In genomic region chr10:123605671-123606070, GRCm38 (mm10) we compare ENCODE assay signal across 24 mouse cellular contexts.
A peak's percentile ranks its signal among the peaks of the same experiment; 100 is the strongest.
DNase-seq lines count a peak whose midpoint lies in the region; ATAC-seq and TF ChIP-seq lines count a peak whose summit lies in the region.
"Had no signal": no experiment of that assay in that cellular context is flagged by ENCODE, and none has a peak within 500 bp of the region (broad histone marks: within the 10 kb centered on the region; RNA-seq: fewer than 3 reads in every experiment).

No protein-coding gene starts in this region.

- no peak for ATAC-seq in midbrain, embryonic 11.5 days (ENCODE audit: low FRiP score)
- ATAC-seq: CD4-positive, CD25-positive, alpha-beta regulatory T cell, adult 4 months; forebrain, embryonic 13.5 days; forebrain, postnatal 0 days; hindbrain, embryonic 16.5 days; inflammation-experienced regulatory T-cells, adult 6 months had no signal

- H3K9me3 ChIP-seq in midbrain, embryonic 11.5 days (ENCODE audit: control insufficient read depth, low read length): no peaks in the 10 kb centered on the region
- H3K9me3 ChIP-seq: embryonic facial prominence, embryonic 10.5 days; forebrain, embryonic 13.5 days; G1E; heart, embryonic 10.5 days; hindbrain, embryonic 12.5 days had no signal

- H3K4me3 ChIP-seq in layer of hippocampus, adult 2 months: no peak overlapping the region
- no peak overlapping the region for H3K4me3 ChIP-seq in midbrain, embryonic 11.5 days (ENCODE audit: low read depth, low read length)
- H3K4me3 ChIP-seq: embryonic facial prominence, embryonic 10.5 days; forebrain, embryonic 13.5 days; heart, embryonic 10.5 days; hindbrain, embryonic 12.5 days had no signal

- H3K27me3 ChIP-seq in midbrain, embryonic 11.5 days (ENCODE audit: control insufficient read depth, insufficient read depth, low read length): no peaks in the 10 kb centered on the region
- H3K27me3 ChIP-seq: forebrain, embryonic 13.5 days; hindbrain, embryonic 12.5 days had no signal

- peak; percentile 9 to 44 for DNase-seq in cerebellum, postnatal 10 days
- no peak for DNase-seq in cerebellum, adult 9-10 months
- peak; percentile 8 for DNase-seq in layer of hippocampus, adult 9-11 months
- DNase-seq in layer of hippocampus, adult 2 months (ENCODE audit: low spot score in 2 of 2): no peak
- peak; percentile 19 for DNase-seq in lung, postnatal 14 days
- no peak for DNase-seq in lung, adult 18-20 months
- DNase-seq in midbrain, embryonic 11.5 days (ENCODE audit: low spot score, missing footprints): no peak
- DNase-seq: adrenal gland, postnatal 10 days; B cell, adult 2 months; cerebellum, adult 11-12 months; cerebellum, postnatal 36 days; forebrain, postnatal 0 days; gastrocnemius, postnatal 36 days; heart, adult 11 months; heart, postnatal 10 days; heart, postnatal 4 days had no signal

- no peak for TF ChIP-seq CTCF in layer of hippocampus, adult 2 months (conservative IDR thresholded peaks at IDR 0.05)

- no peak overlapping the region for H3K9ac ChIP-seq in midbrain, embryonic 11.5 days (ENCODE audit: low read length)
- H3K9ac ChIP-seq: forebrain, embryonic 13.5 days; forebrain, postnatal 0 days; hindbrain, embryonic 12.5 days had no signal

- H3K4me1 ChIP-seq in midbrain, embryonic 11.5 days (ENCODE audit: control insufficient read depth, insufficient read depth, low read length): no peaks in the 10 kb centered on the region
- H3K4me1 ChIP-seq: embryonic facial prominence, embryonic 10.5 days; forebrain, embryonic 13.5 days; heart, embryonic 10.5 days; hindbrain, embryonic 12.5 days had no signal

- H3K4me2 ChIP-seq in midbrain, embryonic 11.5 days: no peak overlapping the region
- H3K4me2 ChIP-seq: forebrain, embryonic 13.5 days; hindbrain, embryonic 12.5 days had no signal

- no peaks in the 10 kb centered on the region for H3K36me3 ChIP-seq in midbrain, embryonic 11.5 days (ENCODE audit: control insufficient read depth, insufficient read depth, low read length)
- H3K36me3 ChIP-seq: embryonic facial prominence, embryonic 10.5 days; G1E; heart, embryonic 10.5 days; hindbrain, embryonic 12.5 days had no signal

- no peak overlapping the region for H3K27ac ChIP-seq in layer of hippocampus, adult 2 months
- no peak overlapping the region for H3K27ac ChIP-seq in midbrain, embryonic 11.5 days (ENCODE audit: low read depth, low read length)
- H3K27ac ChIP-seq: embryonic facial prominence, embryonic 10.5 days; forebrain, embryonic 13.5 days; heart, embryonic 10.5 days; hindbrain, embryonic 12.5 days had no signal

- 17% methylated on average over 2 of the region's 2 CpGs for WGBS in midbrain, embryonic 11.5 days

Comparison
In these comparisons a context has a peak if more than half of its experiments do, and no peak if none do; other contexts are left out.
1. DNase-seq: peak in cerebellum, postnatal 10 days (2 of 2), layer of hippocampus, adult 9-11 months (single experiment) and lung, postnatal 14 days (single experiment); none in cerebellum, adult 9-10 months (single experiment), layer of hippocampus, adult 2 months (0 of 2), lung, adult 18-20 months (0 of 2) and midbrain, embryonic 11.5 days (single experiment).